Mouse (Mus musculus) hindbrain, embryonic 11.5 days (tissue): ENCODE measurements at regions not wholly inside any gene's neighbourhood (a gene's known extent, or its start where the extent isn't known, plus 50 kb on each side); places are given as distances from the start of the nearest gene placed in this dataset.

ENCODE experiments used
- ATAC-seq: fragments of 200-750 bp; cut with Nextera tagmentation; 2 replicates; pipeline ENCODE4 v1.8.0; 2017; ENCODE audit warnings: mild to moderate bottlenecking, moderate TSS enrichment, moderate library complexity; ENCODE audit not compliant: low FRiP score
- DNase-seq: peaks from one replicate; pipeline ENCODE4 v3.0.0-alpha.2; 2015; ENCODE audit warnings: low spot score
- H3K27ac ChIP-seq: fragments of 300-500 bp; sonication (generic); 2 replicates; pipeline ENCODE4 v1.5.1; 2014; ENCODE audit warnings: mild to moderate bottlenecking, low read depth, low read length
- H3K27me3 ChIP-seq: fragments of 300-500 bp; sonication (generic); 2 replicates; pipeline ENCODE4 v1.6.1; 2014; ENCODE audit warnings: mild to moderate bottlenecking, low read length, moderate library complexity, mixed read lengths; ENCODE audit not compliant: control insufficient read depth, insufficient read depth
- H3K36me3 ChIP-seq: fragments of 300-500 bp; sonication (generic); 2 replicates; pipeline ENCODE4 v1.6.1; 2014; ENCODE audit warnings: mild to moderate bottlenecking, low read length, moderate library complexity, mixed read lengths; ENCODE audit not compliant: control insufficient read depth, insufficient read depth
- H3K4me1 ChIP-seq: fragments of 300-500 bp; sonication (generic); replicated peaks from 2 replicates; pipeline ENCODE4 v1.6.1; 2014; ENCODE audit warnings: low read length, mixed read lengths; ENCODE audit not compliant: control insufficient read depth, insufficient read depth
- H3K4me2 ChIP-seq: fragments of 300-500 bp; sonication (generic); replicated peaks from 2 replicates; pipeline ENCODE4 v1.6.1; 2014; ENCODE audit warnings: mild to moderate bottlenecking, low read depth, low read length
- H3K4me3 ChIP-seq: fragments of 300-500 bp; sonication (generic); 2 replicates; pipeline ENCODE4 v1.5.1; 2014; ENCODE audit warnings: low read depth, low read length
- H3K9ac ChIP-seq: fragments of 300-500 bp; sonication (generic); 2 replicates; pipeline ENCODE4 v1.6.1; 2014; ENCODE audit warnings: low read depth, low read length
- H3K9me3 ChIP-seq: fragments of 300-500 bp; sonication (generic); 2 replicates; pipeline ENCODE4 v1.6.1; 2016; ENCODE audit warnings: low read length; ENCODE audit not compliant: control insufficient read depth
- WGBS: fragments of 180-500 bp; shearing (Covaris S2); extraction: QIAGEN DNeasy Blood & Tissue Kit; methylation state at CpG from one replicate; pipeline ENCODE4 v1.1.7; 2014; 5-methylcytosine and 5-hydroxymethylcytosine counted together

DNA sequence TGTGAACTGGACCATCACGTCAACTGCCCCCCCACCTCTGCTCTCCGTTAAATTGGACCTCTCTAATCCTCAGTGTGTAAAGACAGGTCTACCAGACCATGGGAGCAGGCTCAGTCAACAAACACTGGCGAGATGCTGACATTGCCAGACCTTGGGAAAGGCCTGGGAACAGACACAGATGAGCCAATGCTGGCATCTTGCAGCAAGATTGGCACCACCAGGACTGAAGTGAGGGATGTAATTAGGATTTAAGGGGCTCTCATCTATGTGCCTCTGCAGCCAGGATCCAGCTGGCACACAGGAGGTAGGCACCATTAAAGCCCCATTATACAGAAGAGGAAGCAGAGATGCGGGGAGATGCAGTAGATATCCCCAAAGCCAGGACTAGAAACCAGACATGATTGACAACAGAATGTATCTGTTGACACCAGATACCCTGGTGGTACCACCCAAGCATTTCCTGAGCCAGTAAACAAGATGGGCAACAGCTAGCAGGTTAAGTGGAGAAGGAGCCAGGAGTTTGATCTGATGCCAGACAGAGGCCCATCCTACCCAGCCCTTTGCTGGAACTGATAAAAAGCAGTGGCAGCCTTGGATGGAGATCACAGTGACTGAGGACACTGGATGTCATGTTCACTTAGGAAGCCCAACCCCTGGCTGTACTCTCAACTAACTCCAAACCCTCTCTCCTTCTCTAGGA is 59.7 kb upstream of the Cplx2 start:
- H3K9me3 ChIP-seq = no peaks in the 10 kb centered on the region
- H3K4me2 ChIP-seq = no peak overlapping the region
- no peak for ATAC-seq
- H3K36me3 ChIP-seq = no peaks in the 10 kb centered on the region
- no peaks in the 10 kb centered on the region for H3K27me3 ChIP-seq
- DNase-seq = no peak
- WGBS = 91% methylated on average over 4 of the region's 4 CpGs
- no peak overlapping the region for H3K9ac ChIP-seq
- no peak overlapping the region for H3K4me3 ChIP-seq
- H3K27ac ChIP-seq = no peak overlapping the region
- H3K4me1 ChIP-seq = 0 out of 2 replicates have a peak, but pooled peaks cover 2% of the 10 kb centered on the region

DNA sequence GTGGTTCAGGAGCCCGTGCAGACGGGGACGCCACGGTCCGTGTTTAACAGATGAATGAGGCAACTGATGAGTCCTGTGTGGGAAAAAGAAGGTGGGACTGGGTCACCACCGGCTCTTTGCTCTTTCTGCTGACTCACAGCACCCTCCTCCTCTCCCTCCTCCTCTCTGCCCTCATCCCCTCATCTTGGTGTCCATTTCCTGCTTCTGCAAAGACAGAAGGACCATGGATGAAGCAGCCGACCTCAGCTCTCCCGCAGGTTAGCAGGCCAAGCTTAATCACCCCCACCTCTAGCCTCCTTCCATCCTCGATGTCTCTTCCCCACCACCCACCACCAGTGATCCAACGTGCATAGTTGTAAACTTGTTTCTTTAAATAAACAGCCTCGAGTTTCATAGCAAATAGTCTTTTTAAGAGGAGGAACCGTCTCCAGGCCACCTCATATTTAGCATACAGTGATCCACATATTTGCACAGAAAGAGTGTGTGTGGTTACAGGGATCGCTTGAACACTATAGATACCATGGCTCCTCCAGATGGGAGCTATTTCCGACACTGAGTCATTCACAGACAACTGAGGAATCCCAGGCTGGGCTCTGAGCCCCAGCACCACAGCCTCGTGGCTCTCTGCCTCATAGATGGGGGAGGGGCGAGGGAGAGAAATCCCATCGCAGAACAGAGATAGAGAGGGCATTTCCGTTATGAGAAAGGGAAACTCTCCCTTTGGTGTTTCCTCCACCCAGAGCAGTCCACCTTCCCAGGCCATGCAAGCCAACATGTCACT is 58.6 kb upstream of the Cplx2 start:
- no peaks in the 10 kb centered on the region for H3K9me3 ChIP-seq
- no peak overlapping the region for H3K4me2 ChIP-seq
- H3K27me3 ChIP-seq = no peaks in the 10 kb centered on the region
- 80% methylated on average over 18 of the region's 18 CpGs for WGBS
- H3K4me1 ChIP-seq = 0 out of 2 replicates have a peak, but pooled peaks cover 2% of the 10 kb centered on the region
- H3K4me3 ChIP-seq = no peak overlapping the region
- ATAC-seq (no peak), DNase-seq (no peak)
- H3K36me3 ChIP-seq = no peaks in the 10 kb centered on the region
- no peak overlapping the region for H3K9ac ChIP-seq
- H3K27ac ChIP-seq = no peak overlapping the region

- no peak overlapping the region for H3K4me3 ChIP-seq
- no peaks in the 10 kb centered on the region for H3K36me3 ChIP-seq
- H3K4me1 ChIP-seq = no peaks in the 10 kb centered on the region
- H3K27me3 ChIP-seq = no peaks in the 10 kb centered on the region
- no peaks in the 10 kb centered on the region for H3K9me3 ChIP-seq
- WGBS = 92% methylated on average over 3 of the region's 3 CpGs
- H3K9ac ChIP-seq = no peak overlapping the region
- H3K4me2 ChIP-seq = no peak overlapping the region
- H3K27ac ChIP-seq = no peak overlapping the region
- ATAC-seq (no peak), DNase-seq (no peak)
These were observed 55.8 kb upstream of the Cplx2 start for GRCm38 (mm10) chr13:54315333-54315732.

DNA sequence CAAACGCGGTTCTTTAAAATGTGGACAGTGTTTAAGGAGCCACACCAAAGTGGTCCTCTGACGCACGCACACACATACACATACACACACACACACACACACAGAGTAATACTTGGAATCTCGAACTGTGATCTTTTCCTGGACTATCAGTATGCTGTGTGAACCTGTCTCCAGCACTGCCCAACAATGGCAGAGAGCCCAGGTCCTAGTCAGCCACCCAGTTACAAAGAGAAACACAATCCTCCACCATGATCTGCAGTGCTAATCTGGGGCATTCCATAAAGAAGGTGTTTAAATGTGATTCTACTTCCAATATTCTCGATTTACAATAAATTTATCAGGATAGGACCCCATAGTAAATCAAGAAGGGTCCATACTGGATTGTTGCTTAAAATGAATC is 54.2 kb upstream of the Cplx2 start:
- WGBS = 88% methylated on average over 6 of the region's 6 CpGs
- Histone ChIP-seq H3K27ac (no peak overlapping the region), H3K9ac (no peak overlapping the region), H3K36me3 (no peaks in the 10 kb centered on the region), H3K4me2 (no peak overlapping the region), H3K4me1 (no peaks in the 10 kb centered on the region), H3K4me3 (no peak overlapping the region), H3K27me3 (no peaks in the 10 kb centered on the region), H3K9me3 (no peaks in the 10 kb centered on the region)
- no peak for DNase-seq
- no peak for ATAC-seq

- H3K36me3 ChIP-seq = no peaks in the 10 kb centered on the region
- 91% methylated on average over 4 of the region's 4 CpGs for WGBS
- no peak overlapping the region for H3K27ac ChIP-seq
- H3K4me3 ChIP-seq = no peak overlapping the region
- ATAC-seq (no peak), DNase-seq (no peak)
- H3K4me1 ChIP-seq = no peaks in the 10 kb centered on the region
- no peaks in the 10 kb centered on the region for H3K27me3 ChIP-seq
- H3K4me2 ChIP-seq = no peak overlapping the region
- no peaks in the 10 kb centered on the region for H3K9me3 ChIP-seq
- no peak overlapping the region for H3K9ac ChIP-seq
These were observed 53.0 kb upstream of the Cplx2 start for GRCm38 (mm10) chr13:54318161-54318560.

GRCm38 (mm10) chr13:54318601-54319000 is 52.5 kb upstream of the Cplx2 start:
- Histone ChIP-seq H3K27ac (no peak overlapping the region), H3K9me3 (no peaks in the 10 kb centered on the region), H3K27me3 (no peaks in the 10 kb centered on the region), H3K4me3 (no peak overlapping the region), H3K4me1 (no peaks in the 10 kb centered on the region), H3K36me3 (no peaks in the 10 kb centered on the region), H3K4me2 (no peak overlapping the region), H3K9ac (no peak overlapping the region)
- no peak for ATAC-seq
- WGBS = 86% methylated on average over 5 of the region's 5 CpGs
- DNase-seq = no peak

DNA sequence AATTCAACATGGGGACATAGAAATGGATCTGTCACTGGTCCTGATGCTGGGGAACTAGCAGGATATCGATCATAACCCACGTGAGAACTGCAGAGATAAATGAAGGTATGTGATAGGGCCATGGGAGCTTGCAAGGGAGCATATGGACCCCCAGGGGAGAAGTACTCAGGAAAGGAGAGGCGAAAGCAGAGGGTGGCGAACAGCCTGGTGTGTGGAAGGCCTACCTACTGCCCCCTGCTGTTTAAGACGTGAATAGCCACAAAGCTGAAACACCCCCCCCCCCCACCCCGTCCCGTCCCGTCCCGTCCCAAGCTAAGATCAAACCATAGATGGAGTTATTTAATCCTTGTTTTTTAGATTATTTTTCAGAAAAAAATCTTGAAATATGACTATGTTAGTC is 50.9 kb upstream of the Cplx2 start:
- Histone ChIP-seq H3K36me3 (no peaks in the 10 kb centered on the region), H3K27ac (no peak overlapping the region), H3K4me2 (no peak overlapping the region), H3K27me3 (no peaks in the 10 kb centered on the region), H3K9ac (no peak overlapping the region), H3K4me3 (no peak overlapping the region), H3K9me3 (no peaks in the 10 kb centered on the region), H3K4me1 (no peaks in the 10 kb centered on the region)
- no peak for DNase-seq
- WGBS = 58% methylated on average over 9 of the region's 9 CpGs
- ATAC-seq = no peak

- Histone ChIP-seq H3K9me3 (no peaks in the 10 kb centered on the region), H3K27me3 (no peaks in the 10 kb centered on the region), H3K9ac (no peak overlapping the region), H3K27ac (no peak overlapping the region), H3K4me3 (no peak overlapping the region), H3K36me3 (no peaks in the 10 kb centered on the region), H3K4me1 (no peaks in the 10 kb centered on the region), H3K4me2 (no peak overlapping the region)
- WGBS = 83% methylated on average over 14 of the region's 14 CpGs
- no peak for ATAC-seq
- no peak for DNase-seq
These were observed 50.1 kb upstream of the Cplx2 start for GRCm38 (mm10) chr13:54321011-54321410.
